Mouse (Mus musculus) embryonic facial prominence, embryonic 12.5 days (tissue): Measurements from ENCODE around the gene Aplnr. TPM values are rescaled to one million over a fixed set of nuclear protein-coding genes. Genes with fewer than 3 reads are reported as not detected.

ENCODE experiments used
- ATAC-seq: fragments of 200-750 bp; cut with Nextera tagmentation; 2 replicates; pipeline ENCODE4 v1.8.0; 2017; ENCODE audit not compliant: insufficient number of reproducible peaks, insufficient read depth, low FRiP score, low TSS enrichment
- H3K27ac ChIP-seq: fragments of 300-500 bp; sonication (generic); 2 replicates; pipeline ENCODE4 v1.5.1; 2016; ENCODE audit warnings: mild to moderate bottlenecking
- H3K27me3 ChIP-seq: fragments of 300-500 bp; sonication (generic); 2 replicates; pipeline ENCODE4 v1.6.1; 2016; ENCODE audit warnings: mild to moderate bottlenecking, moderate library complexity
- H3K36me3 ChIP-seq: fragments of 300-500 bp; sonication (generic); 2 replicates; pipeline ENCODE4 v1.6.1; 2016; ENCODE audit warnings: mild to moderate bottlenecking
- H3K4me1 ChIP-seq: fragments of 300-500 bp; sonication (generic); 2 replicates; pipeline ENCODE4 v1.6.1; 2016
- H3K4me2 ChIP-seq: fragments of 300-500 bp; sonication (generic); replicated peaks from 2 replicates; pipeline ENCODE4 v1.6.1; 2016; ENCODE audit warnings: mild to moderate bottlenecking, moderate library complexity
- H3K4me3 ChIP-seq: fragments of 300-500 bp; sonication (generic); 2 replicates; pipeline ENCODE4 v1.5.1; 2016; ENCODE audit warnings: mild to moderate bottlenecking
- H3K9ac ChIP-seq: fragments of 300-500 bp; sonication (generic); 2 replicates; pipeline ENCODE4 v1.6.1; 2016; ENCODE audit warnings: mild to moderate bottlenecking, moderate library complexity
- H3K9me3 ChIP-seq: fragments of 300-500 bp; sonication (generic); 2 replicates; pipeline ENCODE4 v1.6.1; 2016; ENCODE audit warnings: mild to moderate bottlenecking, moderate library complexity
- WGBS: fragments of 180-500 bp; shearing (Covaris S2); methylation state at CpG from one replicate; pipeline ENCODE4 v1.1.7; 2016; 5-methylcytosine and 5-hydroxymethylcytosine counted together
- polyA plus RNA-seq: library from polyadenylated mRNA; unstranded; fragments of >200 nt; fragmentation: Nextera tagmentation; extraction: Ambion mirVana; gene quantifications from 2 replicates; pipeline ENCODE4 v1.2.1, GENCODE M21; 2016

Gene Aplnr
- polyA plus RNA-seq, 1 experiment from 2014 or later = 45.3 TPM

GRCm38 (mm10) chr2:85161638-85162093, 25.6 kb downstream of the Aplnr start:
- 10% methylated on average over 1 of the region's 1 CpGs for WGBS
- ATAC-seq = no peak
- H3K9ac ChIP-seq = no peak overlapping the region
- no peak overlapping the region for H3K4me3 ChIP-seq
- H3K9me3 ChIP-seq = no peaks in the 10 kb centered on the region
- H3K36me3 ChIP-seq = no peaks in the 10 kb centered on the region
- H3K27ac ChIP-seq = no peak overlapping the region
- H3K4me2 ChIP-seq = no peak overlapping the region
- no peaks in the 10 kb centered on the region for H3K4me1 ChIP-seq
- no peaks in the 10 kb centered on the region for H3K27me3 ChIP-seq

GRCm38 (mm10) chr2:85163311-85164047, 27.5 kb downstream of the Aplnr start:
- WGBS = 26% methylated on average over 7 of the region's 7 CpGs
- no peaks in the 10 kb centered on the region for H3K4me1 ChIP-seq
- H3K4me3 ChIP-seq = no peak overlapping the region
- no peaks in the 10 kb centered on the region for H3K9me3 ChIP-seq
- H3K36me3 ChIP-seq = no peaks in the 10 kb centered on the region
- no peak overlapping the region for H3K27ac ChIP-seq
- H3K9ac ChIP-seq = no peak overlapping the region
- no peak overlapping the region for H3K4me2 ChIP-seq
- no peaks in the 10 kb centered on the region for H3K27me3 ChIP-seq
- ATAC-seq = no peak

DNA sequence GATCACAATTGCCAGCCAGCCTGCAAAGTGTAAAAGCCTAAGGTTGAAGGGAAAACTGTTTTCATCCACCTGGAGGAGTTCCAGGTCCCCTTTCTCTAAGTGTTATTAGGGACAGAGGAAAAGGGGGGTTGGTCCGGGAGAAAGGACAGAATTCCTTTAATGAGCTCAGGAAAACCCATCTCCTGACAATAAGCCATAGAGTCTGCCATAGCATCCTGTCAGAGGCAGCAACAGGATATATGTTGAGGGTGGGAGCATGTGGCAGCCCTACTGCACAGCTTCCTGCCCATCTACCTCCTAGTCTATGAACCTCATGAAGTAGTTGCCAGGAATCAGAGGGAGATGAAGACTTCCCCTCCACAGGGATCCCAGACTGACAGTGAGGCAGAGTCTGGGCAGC, 31.6 kb downstream of the Aplnr start:
- ATAC-seq = no peak
- WGBS = 66% methylated on average over 1 of the region's 1 CpGs
- Histone ChIP-seq H3K4me2 (no peak overlapping the region), H3K9ac (no peak overlapping the region), H3K36me3 (no peaks in the 10 kb centered on the region), H3K4me1 (peaks cover 2% of the 10 kb centered on the region; the same call in 1 of the 2 replicates), H3K27me3 (no peaks in the 10 kb centered on the region), H3K9me3 (no peaks in the 10 kb centered on the region), H3K27ac (no peak overlapping the region), H3K4me3 (no peak overlapping the region)

DNA sequence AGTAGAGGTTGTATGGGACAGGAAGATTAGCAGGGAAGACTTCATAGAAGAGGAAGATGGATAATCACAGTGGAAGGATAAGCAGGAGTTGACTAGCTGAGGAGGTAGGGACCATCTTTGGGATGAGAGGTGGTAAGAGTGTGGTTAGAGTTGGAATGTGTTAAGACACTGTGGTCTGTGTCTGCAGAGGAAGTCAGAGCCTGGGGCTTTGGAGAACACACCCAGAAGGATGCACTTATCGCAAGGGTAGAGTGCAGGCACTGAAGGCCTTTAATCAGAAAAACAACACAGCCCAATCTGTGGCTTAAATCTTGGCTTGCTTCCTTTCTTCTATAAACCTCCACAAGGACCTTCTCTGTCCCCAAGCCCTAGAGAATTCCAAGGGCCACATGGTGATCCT, 32.3 kb downstream of the Aplnr start:
- WGBS = 84% methylated on average over 1 of the region's 1 CpGs
- Histone ChIP-seq H3K27me3 (no peaks in the 10 kb centered on the region), H3K4me3 (no peak overlapping the region), H3K27ac (no peak overlapping the region), H3K9ac (no peak overlapping the region), H3K36me3 (no peaks in the 10 kb centered on the region), H3K9me3 (no peaks in the 10 kb centered on the region), H3K4me1 (peaks cover 9% of the 10 kb centered on the region; the same call in 1 of the 2 replicates), H3K4me2 (no peak overlapping the region)
- no peak for ATAC-seq

DNA sequence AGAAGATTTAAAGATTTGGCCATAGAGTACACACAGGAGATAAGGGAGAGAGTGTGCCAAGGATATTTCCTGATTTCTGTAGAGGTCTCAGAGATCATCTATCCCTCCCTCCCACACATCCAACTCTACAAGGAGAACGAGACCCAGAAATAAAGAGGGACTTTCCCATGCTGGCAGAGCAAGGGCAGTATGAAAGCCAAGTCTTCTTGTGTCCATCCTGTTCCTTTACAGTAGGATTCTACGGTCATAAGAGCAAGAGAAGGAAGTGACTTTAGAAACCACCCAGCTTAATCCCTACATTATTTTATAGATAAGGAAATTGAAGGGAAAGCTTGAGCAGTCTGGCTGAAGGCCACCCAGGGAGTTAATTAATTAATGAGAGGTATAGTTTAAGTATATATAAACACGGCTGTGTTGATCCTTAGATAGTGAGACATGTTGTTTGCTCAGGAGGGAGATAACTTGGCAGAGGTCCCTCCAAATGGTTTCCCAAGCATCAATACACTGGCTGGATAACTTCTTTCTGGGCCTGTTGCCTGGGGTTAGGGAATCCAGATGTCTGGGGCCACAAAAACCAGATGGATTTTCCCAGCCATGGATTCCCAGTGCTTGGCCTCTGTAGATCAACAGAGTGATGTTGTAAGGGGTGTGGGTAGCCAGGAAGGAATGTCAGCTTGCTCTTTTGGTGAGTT, 36.2 kb downstream of the Aplnr start:
- Histone ChIP-seq H3K4me2 (no peak overlapping the region), H3K4me1 (peaks cover 10% of the 10 kb centered on the region; the same call in 1 of the 2 replicates), H3K9me3 (no peaks in the 10 kb centered on the region), H3K4me3 (no peak overlapping the region), H3K27ac (no peak overlapping the region), H3K36me3 (no peaks in the 10 kb centered on the region), H3K27me3 (no peaks in the 10 kb centered on the region), H3K9ac (no peak overlapping the region)
- ATAC-seq = no peak
- WGBS = 54% methylated on average over 3 of the region's 3 CpGs

GRCm38 (mm10) chr2:85172763-85173103, 36.7 kb downstream of the Aplnr start:
- Histone ChIP-seq H3K9me3 (no peaks in the 10 kb centered on the region), H3K27me3 (no peaks in the 10 kb centered on the region), H3K4me3 (no peak overlapping the region), H3K4me2 (no peak overlapping the region), H3K27ac (no peak overlapping the region), H3K4me1 (peaks cover 10% of the 10 kb centered on the region; the same call in 1 of the 2 replicates), H3K9ac (no peak overlapping the region), H3K36me3 (no peaks in the 10 kb centered on the region)
- ATAC-seq = no peak
- WGBS = 31% methylated on average over 2 of the region's 2 CpGs

DNA sequence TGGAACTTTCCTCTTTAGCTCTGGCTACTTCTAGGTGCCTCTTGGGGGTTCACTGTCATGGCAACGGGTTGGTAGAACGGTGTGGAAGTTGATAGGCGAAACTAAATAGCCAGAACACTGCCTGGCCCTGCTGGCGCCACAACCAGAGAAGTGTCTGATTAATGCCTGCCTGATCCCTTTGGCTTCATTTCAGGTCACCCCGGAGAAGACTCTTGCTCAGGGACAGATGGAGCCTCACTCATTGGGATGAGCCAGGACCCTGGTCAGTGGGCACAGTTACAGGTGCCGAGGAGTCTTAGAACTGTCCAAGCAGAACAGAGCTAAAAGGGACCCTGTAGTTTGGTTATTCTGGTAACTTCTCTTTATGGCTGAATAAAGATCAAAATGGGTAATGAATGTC, 37.5 kb downstream of the Aplnr start:
- Histone ChIP-seq H3K27me3 (no peaks in the 10 kb centered on the region), H3K9me3 (no peaks in the 10 kb centered on the region), H3K4me2 (no peak overlapping the region), H3K36me3 (no peaks in the 10 kb centered on the region), H3K27ac (no peak overlapping the region), H3K9ac (no peak overlapping the region), H3K4me3 (no peak overlapping the region), H3K4me1 (peaks cover 10% of the 10 kb centered on the region; the same call in 1 of the 2 replicates)
- WGBS = 61% methylated on average over 6 of the region's 6 CpGs
- ATAC-seq = no peak

- Histone ChIP-seq H3K4me2 (no peak overlapping the region), H3K36me3 (no peaks in the 10 kb centered on the region), H3K4me3 (no peak overlapping the region), H3K9me3 (no peaks in the 10 kb centered on the region), H3K9ac (no peak overlapping the region), H3K4me1 (0 out of 2 replicates have a peak, but pooled peaks cover 1% of the 10 kb centered on the region), H3K27ac (no peak overlapping the region), H3K27me3 (no peaks in the 10 kb centered on the region)
- WGBS = 57% methylated on average over 4 of the region's 4 CpGs
- ATAC-seq = no peak
These were observed 42.2 kb downstream of the Aplnr start for GRCm38 (mm10) chr2:85178139-85178800.

- H3K4me2 ChIP-seq = no peak overlapping the region
- 87% methylated on average over 6 of the region's 6 CpGs for WGBS
- H3K9ac ChIP-seq = no peak overlapping the region
- no peak overlapping the region for H3K27ac ChIP-seq
- no peak overlapping the region for H3K4me3 ChIP-seq
- ATAC-seq = no peak
- H3K4me1 ChIP-seq = no peaks in the 10 kb centered on the region
- no peaks in the 10 kb centered on the region for H3K27me3 ChIP-seq
- H3K36me3 ChIP-seq = no peaks in the 10 kb centered on the region
- H3K9me3 ChIP-seq = no peaks in the 10 kb centered on the region
These were observed 51.6 kb downstream of the Aplnr start for GRCm38 (mm10) chr2:85187582-85188151.
